21 mouse cellular contexts compared by ENCODE assay signal in the genomic region with DNA sequence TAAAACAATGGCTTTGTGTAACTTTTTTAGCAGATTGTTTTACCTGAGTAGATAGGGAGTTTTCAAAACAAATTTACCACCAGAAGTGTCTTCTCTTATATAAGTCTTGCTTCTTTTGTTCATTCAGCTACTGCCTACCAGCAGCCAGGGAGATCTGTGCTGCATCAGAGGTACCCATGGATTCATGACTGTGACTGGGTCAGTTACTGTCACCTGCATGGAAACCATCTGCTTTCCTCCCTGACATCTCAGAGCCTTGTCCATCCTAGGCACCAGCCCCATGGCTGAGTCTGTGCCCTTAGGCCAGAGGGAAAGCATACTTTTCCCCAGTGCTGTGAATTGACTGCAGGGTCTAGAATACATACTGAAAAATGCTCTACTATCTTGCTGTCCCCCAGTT. TPM values are rescaled to one million over a fixed set of nuclear protein-coding genes. Genes with fewer than 3 reads are reported as not detected.
DNase-seq lines count a peak whose midpoint lies in the region; ATAC-seq lines count a peak whose summit lies in the region.
"Had no signal": no experiment of that assay in that cellular context is flagged by ENCODE, and none has a peak within 500 bp of the region (broad histone marks: within the 10 kb centered on the region; RNA-seq: fewer than 3 reads in every experiment).

No protein-coding gene starts in this region.

- peaks cover 50% of the 10 kb centered on the region for H3K36me3 ChIP-seq in limb, embryonic 15.5 days
- peaks cover 87% of the 10 kb centered on the region for H3K36me3 ChIP-seq in limb, embryonic 10.5 days
- H3K36me3 ChIP-seq in heart, embryonic 11.5 days (ENCODE audit: control insufficient read depth, insufficient read depth, low read length), result peaks cover 5% of the 10 kb centered on the region; the same call in 1 of the 2 replicates

- H3K27me3 ChIP-seq in limb, embryonic 15.5 days, result no peaks in the 10 kb centered on the region
- no peaks in the 10 kb centered on the region for H3K27me3 ChIP-seq in limb, embryonic 10.5 days (ENCODE audit: low read depth, poor library complexity, severe bottlenecking)
- H3K27me3 ChIP-seq in heart, embryonic 11.5 days (ENCODE audit: control insufficient read depth, insufficient read depth, low read length), result no peaks in the 10 kb centered on the region
- H3K27me3 ChIP-seq: embryonic facial prominence, embryonic 15.5 days; heart, embryonic 12.5 days; hindbrain, embryonic 15.5 days had no signal

- peak overlapping the region; percentile 23; the same call in 1 of the 2 replicates for H3K9ac ChIP-seq in limb, embryonic 15.5 days
- H3K9ac ChIP-seq in heart, embryonic 11.5 days (ENCODE audit: low read depth, low read length), result no peak overlapping the region
- H3K9ac ChIP-seq: embryonic facial prominence, embryonic 15.5 days; heart, embryonic 12.5 days; hindbrain, embryonic 15.5 days had no signal

- H3K4me3 ChIP-seq in limb, embryonic 15.5 days, result no peak overlapping the region
- H3K4me3 ChIP-seq in limb, embryonic 10.5 days, result no peak overlapping the region
- no peak overlapping the region for H3K4me3 ChIP-seq in heart, embryonic 11.5 days (ENCODE audit: low read depth, low read length)
- H3K4me3 ChIP-seq: embryonic facial prominence, embryonic 15.5 days; erythroblast, embryonic 14.5 days; forebrain, embryonic 10.5 days; heart, adult 2 months; heart, embryonic 12.5 days; hindbrain, embryonic 15.5 days had no signal

- ATAC-seq in limb, embryonic 15.5 days (ENCODE audit: insufficient number of reproducible peaks, low FRiP score, low TSS enrichment, low read depth), result no peak
- no peak for ATAC-seq in heart, embryonic 11.5 days (replicated peaks; ENCODE audit: insufficient number of reproducible peaks, low FRiP score, low TSS enrichment)
- ATAC-seq: forebrain, embryonic 16.5 days had no signal

- no peaks in the 10 kb centered on the region for H3K4me1 ChIP-seq in limb, embryonic 15.5 days
- H3K4me1 ChIP-seq in limb, embryonic 10.5 days, result peaks cover 17% of the 10 kb centered on the region
- no peaks in the 10 kb centered on the region for H3K4me1 ChIP-seq in heart, embryonic 11.5 days (ENCODE audit: control insufficient read depth, insufficient read depth, low read length)
- H3K4me1 ChIP-seq: heart, embryonic 12.5 days had no signal

- H3K27ac ChIP-seq in limb, embryonic 15.5 days, result no peak overlapping the region
- no peak overlapping the region for H3K27ac ChIP-seq in limb, embryonic 10.5 days
- no peak overlapping the region for H3K27ac ChIP-seq in heart, embryonic 11.5 days (ENCODE audit: low read depth, low read length)
- H3K27ac ChIP-seq: embryonic facial prominence, embryonic 15.5 days; forebrain, embryonic 10.5 days; heart, adult 2 months; hindbrain, embryonic 15.5 days had no signal

- DNase-seq in limb, embryonic 10.5 days (ENCODE audit: low spot score), result no peak
- peak; percentile 49 to 54 for DNase-seq in cerebellum, adult 18-20 months
- DNase-seq in cerebellum, adult 9-11 months, result peak; percentile 63
- DNase-seq in urinary bladder, postnatal 25 days (ENCODE audit: low spot score), result no peak
- no peak for DNase-seq in lung, postnatal 36 days
- DNase-seq: adrenal gland, adult 2 months; adrenal gland, postnatal 36 days; embryo, embryonic 11 days; gastrocnemius, postnatal 14 days; heart, adult 2 months; heart, postnatal 36 days; kidney, adult 11 months; kidney, adult 9 months had no signal

- H3K4me2 ChIP-seq in limb, embryonic 15.5 days, result no peak overlapping the region
- H3K4me2 ChIP-seq in heart, embryonic 11.5 days, result no peak overlapping the region
- H3K4me2 ChIP-seq: embryonic facial prominence, embryonic 15.5 days; heart, embryonic 12.5 days; hindbrain, embryonic 15.5 days had no signal

- no peaks in the 10 kb centered on the region for H3K9me3 ChIP-seq in limb, embryonic 15.5 days
- no peaks in the 10 kb centered on the region for H3K9me3 ChIP-seq in limb, embryonic 10.5 days (replicated peaks)
- no peaks in the 10 kb centered on the region for H3K9me3 ChIP-seq in heart, embryonic 11.5 days (replicated peaks; ENCODE audit: control insufficient read depth, low read length)
- H3K9me3 ChIP-seq: embryonic facial prominence, embryonic 15.5 days; forebrain, embryonic 10.5 days; heart, embryonic 12.5 days; hindbrain, embryonic 15.5 days had no signal

RNA-seq across cellular contexts. Expression of a gene that starts 35.1 kb away (rescaled TPM):
- polyA plus RNA-seq in limb, embryonic 15.5 days (2015; fragmentation: Nextera tagmentation; extraction: Ambion mirVana), result 68.4 and 70.8 TPM in 2 replicates
- 68.1 and 75.5 TPM in 2 replicates for polyA plus RNA-seq in limb, embryonic 10.5 days (2016; fragmentation: Nextera tagmentation; extraction: Ambion mirVana)
- 61.1 and 62.7 TPM in 2 replicates for polyA plus RNA-seq in heart, embryonic 11.5 days (2014; fragmentation: Nextera tagmentation; extraction: Ambion mirVana)

RNA-seq across cellular contexts. Expression of a gene that starts 51.3 kb away (rescaled TPM):
- polyA plus RNA-seq in limb, embryonic 15.5 days (2015; fragmentation: Nextera tagmentation; extraction: Ambion mirVana), result 595 and 644 TPM in 2 replicates
- 469 and 559 TPM in 2 replicates for polyA plus RNA-seq in limb, embryonic 10.5 days (2016; fragmentation: Nextera tagmentation; extraction: Ambion mirVana)
- 465 and 476 TPM in 2 replicates for polyA plus RNA-seq in heart, embryonic 11.5 days (2014; fragmentation: Nextera tagmentation; extraction: Ambion mirVana)

Comparison
In these comparisons a context has a peak if more than half of its experiments do, and no peak if none do; other contexts are left out.
1. DNase-seq: peak in cerebellum, adult 18-20 months (2 of 2) and cerebellum, adult 9-11 months (single experiment); none in limb, embryonic 10.5 days (single experiment), urinary bladder, postnatal 25 days (single experiment) and lung, postnatal 36 days (single experiment).